Mouse (Mus musculus): ENCODE measurements at regions not wholly inside any gene's neighbourhood (a gene's known extent, or its start where the extent isn't known, plus 50 kb on each side); places are given as distances from the start of the nearest gene placed in this dataset.

DNA sequence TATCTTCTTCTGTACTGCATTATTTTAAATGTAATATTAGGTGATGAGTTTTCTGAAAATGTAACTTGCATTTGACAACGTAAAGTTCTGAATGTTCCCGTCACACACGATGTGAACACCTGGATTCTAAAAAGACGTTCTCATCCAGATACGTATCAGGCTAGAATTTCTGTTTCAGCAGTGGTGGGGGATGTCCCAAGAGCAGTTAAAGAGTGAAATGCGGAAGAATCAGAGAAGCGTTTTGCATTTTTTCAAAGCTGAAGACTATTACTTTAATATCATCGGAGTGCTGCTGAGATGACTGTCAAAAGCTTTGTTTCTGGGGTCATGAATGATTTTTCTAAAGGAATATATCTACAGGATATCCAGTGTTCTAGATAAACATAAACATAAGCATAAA, 186.7 kb downstream of the Atxn7l3b start:
- TF ChIP-seq ZKSCAN1 (IDR thresholded peaks at IDR 0.05; ENCODE audit: borderline replicate concordance, low read depth, low read length) (no peak), HCFC1 (IDR thresholded peaks at IDR 0.05; ENCODE audit: low read depth, low read length) (no peak)
